Mouse (Mus musculus) CD4-positive, CD25-positive, alpha-beta regulatory T cell, adult 2 months (primary cell): ENCODE measurements around the gene Thumpd1.
"Not testable (repeated sequence)": the region's sequence is repeated elsewhere in the genome, so short reads cannot be mapped to it uniquely, and the experiment has no call there.

Experiments
- DNase-seq: peaks from one replicate; pipeline ENCODE4 v3.0.0-alpha.2; 2012; ENCODE audit warnings: low read depth, low spot score

The Thumpd1 gene

DNA sequence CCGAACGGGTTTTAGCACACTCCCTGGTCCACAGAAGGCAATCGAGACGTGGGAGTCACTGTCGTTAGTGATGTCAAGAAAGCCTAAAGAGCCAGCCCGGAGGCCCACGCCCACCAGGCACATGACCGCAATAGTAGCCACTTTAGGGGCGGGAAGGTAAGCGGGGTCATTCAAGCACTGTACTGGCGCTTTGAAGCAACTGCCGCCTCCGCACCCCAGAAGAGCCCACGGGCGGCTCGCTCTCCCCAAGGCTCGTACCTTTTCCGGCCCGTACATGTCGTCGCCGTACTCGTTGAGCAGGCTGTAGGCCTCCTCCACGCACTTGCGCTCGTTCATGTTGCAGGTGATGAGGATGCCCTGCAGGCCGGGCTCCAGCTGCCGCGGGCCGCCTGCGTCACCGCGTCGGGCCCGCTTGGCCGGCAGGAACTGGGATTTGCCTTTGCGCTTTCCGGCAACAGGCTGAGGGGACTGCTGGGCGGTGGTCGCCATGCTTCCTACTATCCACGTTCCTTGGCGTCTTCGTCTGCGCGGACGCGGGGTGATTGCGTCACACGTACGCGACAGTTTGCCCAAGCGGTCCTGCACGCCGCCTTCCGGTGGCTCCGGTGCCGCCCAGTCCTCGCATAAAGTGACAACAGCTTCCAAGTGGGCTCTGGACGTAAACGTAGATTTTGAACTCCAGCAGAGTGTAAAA is at the start of gene Thumpd1:
Gene Thumpd1, minus strand, starts transcription at position 546 of the 694 bp plus-strand sequence.
- peak; percentile 97 for DNase-seq

GRCm38 (mm10) chr7:119769895-119770294 is 49.3 kb upstream of the Thumpd1 start:
- DNase-seq: no peak

GRCm38 (mm10) chr7:119766996-119767395 is 46.4 kb upstream of the Thumpd1 start:
- DNase-seq: no peak

- DNase-seq: no peak
These were observed 43.8 kb upstream of the Thumpd1 start for GRCm38 (mm10) chr7:119764377-119764776.

DNA sequence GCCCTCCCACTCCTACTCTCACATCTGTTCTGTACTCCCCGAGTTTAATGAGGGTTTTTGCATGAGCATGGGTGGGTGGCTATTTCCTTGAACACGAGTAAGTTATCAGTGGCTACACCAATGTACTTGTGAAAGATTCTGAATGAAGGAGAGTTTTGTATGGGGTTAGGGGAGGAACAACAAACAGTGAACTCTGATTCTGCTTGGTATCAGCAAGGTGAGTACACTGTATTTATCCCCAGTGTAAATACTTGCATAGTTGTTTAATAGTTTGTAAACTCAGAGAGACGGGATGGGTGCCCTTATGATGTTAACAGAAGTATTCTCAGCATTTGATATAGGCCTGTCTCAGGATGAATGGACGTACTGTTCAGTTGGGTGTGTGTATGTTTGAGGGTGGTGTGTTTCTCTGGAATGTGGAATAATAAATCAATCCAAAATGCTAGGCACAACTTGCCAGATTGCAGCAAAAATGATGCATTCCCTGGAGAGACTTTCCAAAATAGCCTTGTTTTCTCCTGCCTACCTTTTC is 41.6 kb upstream of the Thumpd1 start:
- no peak for DNase-seq

- DNase-seq: no peak
These were observed 39.9 kb upstream of the Thumpd1 start, which contains the start of gene Acsm3 for GRCm38 (mm10) chr7:119760527-119760951. Gene Acsm3, plus strand, starts transcription at chr7:119760923.

DNA sequence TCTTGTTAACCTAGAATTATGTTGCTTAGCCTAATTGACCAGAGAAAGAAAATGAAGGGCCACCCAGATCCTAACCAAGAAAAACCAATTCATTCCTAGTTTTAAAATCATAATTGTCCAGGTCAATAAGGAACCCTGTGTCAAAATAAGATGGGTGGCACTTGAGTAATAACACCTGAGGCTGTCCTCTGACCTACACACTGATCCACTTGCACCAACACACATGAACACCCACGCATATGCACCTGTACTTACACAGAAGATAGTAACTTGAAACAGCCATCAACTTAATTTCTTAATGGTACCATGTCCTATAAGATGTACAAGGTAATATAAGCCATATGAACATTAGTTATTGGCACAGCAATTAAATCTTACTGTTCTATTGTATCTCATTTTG is 33.1 kb upstream of the Thumpd1 start:
- no peak for DNase-seq

DNA sequence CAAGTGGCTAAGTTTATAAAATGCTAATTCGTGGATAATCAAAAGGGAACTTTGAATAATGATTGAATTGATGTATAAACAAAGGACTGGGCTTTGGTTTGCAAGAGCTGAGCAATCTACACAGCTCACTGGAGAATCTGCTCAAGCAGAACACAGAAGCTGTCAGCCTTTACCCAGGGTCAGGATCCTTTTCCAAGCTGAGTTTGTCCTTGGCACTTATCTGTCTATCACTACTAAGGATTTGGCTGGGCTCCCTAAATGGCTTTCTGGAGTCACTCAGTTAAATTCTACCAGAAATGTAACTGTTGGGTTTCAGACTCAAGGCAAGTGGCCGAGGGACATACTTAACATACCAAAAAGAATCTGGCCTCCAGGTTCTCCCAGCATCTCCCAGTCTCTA is 29.3 kb upstream of the Thumpd1 start:
- DNase-seq: no peak

- DNase-seq: no peak
These were observed 28.2 kb upstream of the Thumpd1 start for GRCm38 (mm10) chr7:119748761-119749160.

DNA sequence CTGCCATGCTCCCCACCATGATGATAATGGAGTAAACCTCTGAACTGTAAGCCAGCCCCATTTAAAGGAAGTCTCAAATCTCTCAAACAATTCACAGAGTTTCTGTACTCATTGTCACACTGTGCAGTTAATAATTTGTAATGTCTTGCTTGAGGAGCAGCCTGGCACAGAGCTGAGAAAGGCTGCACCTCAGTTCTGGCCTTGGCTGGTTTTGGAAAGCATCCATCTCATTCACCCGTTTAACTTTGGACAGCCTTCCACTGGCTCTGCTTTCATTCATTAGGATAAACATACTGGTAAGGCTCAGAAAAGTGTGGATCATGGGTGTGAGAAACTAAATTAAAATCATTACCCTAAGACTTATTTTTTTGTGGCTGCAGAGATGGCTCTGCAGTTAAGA is 25.3 kb upstream of the Thumpd1 start:
- DNase-seq: no peak

DNA sequence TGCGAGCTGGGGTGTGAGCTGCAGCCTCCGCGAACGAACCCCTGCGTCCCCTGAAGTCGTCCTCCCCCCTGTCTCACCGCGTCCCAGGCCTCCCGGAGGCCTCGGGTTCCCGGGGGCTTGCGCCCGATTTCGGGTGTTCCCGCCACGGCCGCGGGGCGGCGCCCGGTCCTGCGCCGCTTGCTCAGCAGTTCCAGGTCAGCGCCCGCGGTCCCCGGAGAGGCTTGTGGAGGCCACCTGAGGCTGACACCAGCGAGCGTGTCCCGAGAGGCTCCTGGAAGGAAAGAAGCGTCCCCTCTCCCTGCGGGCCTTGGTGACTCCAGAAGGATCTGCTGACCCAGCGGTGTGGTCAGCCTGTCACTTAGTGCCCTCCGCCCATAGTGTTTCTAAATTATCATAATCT is 23.7 kb upstream of the Thumpd1 start:
- peak; percentile 47 for DNase-seq

DNA sequence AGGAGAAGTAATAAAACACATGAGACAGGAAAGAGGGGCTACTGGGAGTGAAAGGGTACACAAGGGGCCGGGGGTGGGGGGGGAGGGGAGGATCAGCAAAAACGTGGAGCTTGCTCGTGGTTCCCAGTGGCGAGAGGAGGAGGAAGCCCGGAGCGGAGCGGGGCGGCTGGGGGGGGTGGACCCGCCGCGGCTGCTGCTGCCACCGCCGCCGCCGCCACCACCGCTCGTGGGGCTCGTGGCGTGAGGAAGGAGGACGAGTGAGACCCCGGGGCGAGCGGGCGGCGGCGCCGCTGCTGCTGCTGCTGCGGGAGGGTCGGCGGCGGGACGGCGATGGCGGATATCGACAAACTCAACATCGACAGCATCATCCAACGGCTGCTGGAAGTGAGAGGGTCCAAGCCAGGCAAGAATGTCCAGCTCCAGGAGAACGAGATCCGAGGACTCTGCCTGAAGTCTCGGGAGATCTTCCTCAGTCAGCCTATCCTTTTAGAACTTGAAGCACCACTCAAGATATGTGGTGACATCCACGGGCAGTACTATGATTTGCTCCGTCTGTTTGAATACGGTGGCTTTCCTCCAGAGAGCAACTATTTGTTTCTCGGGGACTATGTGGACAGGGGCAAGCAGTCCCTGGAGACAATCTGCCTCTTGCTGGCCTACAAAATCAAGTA is 19.3 kb upstream of the Thumpd1 start:
- not testable (repeated sequence) for DNase-seq

- no peak for DNase-seq
These were observed 18.3 kb upstream of the Thumpd1 start for GRCm38 (mm10) chr7:119738877-119739276.

- peak; percentile 56 for DNase-seq
These were observed 10.7 kb upstream of the Thumpd1 start for GRCm38 (mm10) chr7:119731262-119731661.

- DNase-seq: no peak
These were observed 7.0 kb upstream of the Thumpd1 start for GRCm38 (mm10) chr7:119727621-119728020.

DNA sequence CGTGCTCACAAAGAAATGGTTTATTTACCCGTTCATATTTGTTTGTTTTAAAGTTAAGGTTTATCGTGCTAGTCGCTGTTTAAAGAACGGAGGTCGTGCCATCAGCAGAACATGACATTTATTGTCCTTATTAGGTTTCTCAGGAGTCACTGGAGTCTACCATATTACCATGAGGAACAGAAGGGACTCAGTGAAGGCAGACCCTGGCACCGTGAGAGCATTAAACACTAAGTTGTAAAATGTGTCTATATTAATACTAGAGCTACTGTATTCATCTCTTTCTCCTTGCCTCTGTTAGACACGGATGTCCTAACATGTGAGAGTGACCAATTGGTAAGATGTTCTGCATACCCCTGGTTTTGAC is 331 bp upstream of the Thumpd1 start:
- no peak for DNase-seq

DNA sequence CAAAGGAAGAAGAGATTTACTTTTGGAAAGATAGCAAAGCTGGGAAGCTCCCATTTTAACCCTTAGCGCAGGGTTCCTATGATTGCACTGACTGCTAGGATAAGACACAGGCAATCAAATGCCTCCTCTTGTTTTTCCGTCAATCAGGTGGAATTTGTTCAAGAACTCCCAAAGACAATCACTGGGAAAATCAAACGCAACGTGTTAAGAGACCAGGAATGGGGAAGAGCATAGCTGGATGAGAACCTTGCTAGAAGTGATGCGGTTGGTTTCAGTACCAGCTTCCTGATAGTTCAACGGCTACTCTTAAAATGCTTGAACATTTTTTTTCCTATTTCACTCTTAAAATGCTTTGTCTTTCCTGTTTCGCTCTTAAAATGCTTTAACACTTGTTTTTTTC is 6.5 kb downstream of the Thumpd1 start:
- DNase-seq: no peak

DNA sequence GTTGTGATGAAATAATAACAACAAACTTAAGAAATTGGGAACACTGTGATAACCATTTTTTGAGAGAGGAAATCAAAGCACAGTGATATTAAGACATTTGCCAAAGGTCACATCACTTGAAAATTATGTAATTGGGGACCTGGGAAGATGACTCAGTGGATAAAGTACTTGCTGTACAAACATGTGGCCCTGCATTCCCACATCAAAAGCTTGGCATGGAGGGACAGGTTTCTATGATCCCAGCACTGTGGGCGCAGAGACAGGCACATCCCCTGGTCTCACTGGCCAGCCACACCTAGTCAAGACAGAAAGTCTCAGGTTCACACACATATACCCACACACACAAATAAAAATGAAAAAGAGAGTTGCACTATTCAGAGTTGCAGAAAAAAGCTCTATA is 25.7 kb downstream of the Thumpd1 start:
- DNase-seq: no peak

DNA sequence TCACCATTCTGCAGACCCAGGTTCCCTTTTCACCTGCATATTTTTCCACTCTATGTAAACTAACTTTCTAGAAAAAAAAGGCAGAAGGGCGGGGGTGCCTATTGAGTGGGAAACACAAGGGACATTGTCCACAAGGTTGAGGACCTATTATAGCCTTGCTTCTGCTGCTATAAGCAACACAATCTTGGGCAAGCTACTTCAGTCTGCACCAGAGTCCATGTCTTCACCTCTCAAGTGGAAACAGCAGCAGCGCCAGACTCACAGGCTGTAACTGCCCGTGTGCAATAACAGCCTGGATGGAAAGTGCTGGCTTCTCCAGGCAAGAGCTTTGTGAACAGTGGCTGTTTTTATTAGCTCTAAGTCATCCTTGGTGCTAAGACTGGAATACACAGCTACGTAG is 28.3 kb downstream of the Thumpd1 start:
- DNase-seq: no peak

GRCm38 (mm10) chr7:119689726-119690125 is 30.9 kb downstream of the Thumpd1 start, which contains the start of gene Acsm4:
Gene Acsm4, plus strand, starts transcription at chr7:119690026.
- DNase-seq: no peak

GRCm38 (mm10) chr7:119682699-119683098 is 37.9 kb downstream of the Thumpd1 start:
- DNase-seq: no peak

DNA sequence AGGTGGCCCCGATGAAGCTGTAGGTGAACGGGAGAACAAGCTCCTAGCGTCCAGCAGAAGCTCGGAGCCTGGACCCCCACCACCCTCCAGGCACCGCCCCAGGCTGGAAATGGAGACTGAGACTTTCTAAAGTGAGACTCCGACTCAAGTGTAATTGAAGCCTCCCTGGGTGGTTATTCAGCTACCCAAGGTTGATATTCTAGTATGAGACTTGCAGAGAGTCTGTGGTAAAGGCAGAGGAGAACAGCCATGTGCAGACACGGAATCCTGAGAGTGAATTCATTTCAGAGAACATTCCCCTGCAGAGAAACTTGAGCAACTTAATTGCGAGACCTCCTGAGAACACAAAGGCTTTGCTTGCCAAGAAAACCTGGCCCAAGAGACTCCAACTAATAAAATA is 40.5 kb downstream of the Thumpd1 start:
- DNase-seq: no peak

DNA sequence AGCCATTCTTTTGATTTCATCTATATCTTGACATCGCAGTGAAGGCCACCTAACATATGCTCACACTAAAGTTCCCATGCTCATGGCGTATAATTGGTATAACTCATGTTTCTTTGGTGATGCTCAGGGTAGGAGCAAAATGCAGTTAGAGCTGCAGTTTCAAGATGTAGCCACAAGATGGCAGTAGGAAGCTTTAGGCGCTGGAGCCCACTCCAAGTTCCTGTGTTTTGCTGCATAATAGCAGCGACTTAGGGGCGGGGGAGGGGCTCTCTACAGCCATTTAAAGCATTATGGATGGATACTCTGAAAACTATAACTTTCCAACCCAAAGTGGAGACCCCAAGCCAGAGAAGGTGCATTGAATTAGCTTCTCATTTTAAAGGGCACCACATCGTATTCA is 47.1 kb downstream of the Thumpd1 start:
- peak; percentile 62 for DNase-seq
